Mouse (Mus musculus) NIH3T3 (cell line): Measurements from ENCODE around the gene Abcb4.

Source experiments
- DNase-seq: peaks from one replicate; pipeline ENCODE4 v3.0.0-alpha.2; 2012; ENCODE audit warnings: low read depth

Abcb4 gene

GRCm38 (mm10) chr5:8911567-8912198, 18.2 kb downstream of the Abcb4 start:
- no peak for DNase-seq

- DNase-seq: no peak
Measured at GRCm38 (mm10) chr5:8916400-8916799, 22.9 kb downstream of the Abcb4 start.

GRCm38 (mm10) chr5:8917069-8917468, 23.6 kb downstream of the Abcb4 start:
- DNase-seq: no peak

GRCm38 (mm10) chr5:8928440-8928839, 34.9 kb downstream of the Abcb4 start:
- no peak for DNase-seq

- DNase-seq: no peak
Measured at GRCm38 (mm10) chr5:8937965-8938364, 44.4 kb downstream of the Abcb4 start.

GRCm38 (mm10) chr5:8941266-8941665, 47.7 kb downstream of the Abcb4 start:
- DNase-seq: peak; percentile 53

GRCm38 (mm10) chr5:8943836-8944235, 50.3 kb downstream of the Abcb4 start:
- no peak for DNase-seq

GRCm38 (mm10) chr5:8947423-8948110, 54.0 kb downstream of the Abcb4 start:
- no peak for DNase-seq

- DNase-seq: no peak
Measured at GRCm38 (mm10) chr5:8953660-8954059, 60.1 kb downstream of the Abcb4 start.

GRCm38 (mm10) chr5:8955544-8955943, 62.0 kb downstream of the Abcb4 start:
- no peak for DNase-seq

GRCm38 (mm10) chr5:8960534-8960933, 67.0 kb downstream of the Abcb4 start:
- no peak for DNase-seq

GRCm38 (mm10) chr5:8964487-8964886, 71.0 kb downstream of the Abcb4 start:
- no peak for DNase-seq

GRCm38 (mm10) chr5:8970694-8971093, 77.2 kb downstream of the Abcb4 start:
- DNase-seq: no peak

GRCm38 (mm10) chr5:8972355-8972754, 78.8 kb downstream of the Abcb4 start:
- no peak for DNase-seq

- DNase-seq: no peak
Measured at GRCm38 (mm10) chr5:8974721-8975120, 81.2 kb downstream of the Abcb4 start.

- no peak for DNase-seq
Measured at GRCm38 (mm10) chr5:8985470-8985869, 92.0 kb downstream of the Abcb4 start.

- no peak for DNase-seq
Measured at GRCm38 (mm10) chr5:8987925-8988324, 94.4 kb downstream of the Abcb4 start.

GRCm38 (mm10) chr5:8990526-8990925, 97.0 kb downstream of the Abcb4 start:
- DNase-seq: no peak

GRCm38 (mm10) chr5:8991626-8992025, 98.1 kb downstream of the Abcb4 start:
- no peak for DNase-seq

GRCm38 (mm10) chr5:8995966-8996685, 102.6 kb downstream of the Abcb4 start:
- peak; percentile 8 for DNase-seq

GRCm38 (mm10) chr5:8996686-8997512, 103.4 kb downstream of the Abcb4 start, which contains the start of gene Crot:
Gene Crot, minus strand, starts transcription at chr5:8997324.
- DNase-seq: peak; percentile 96

GRCm38 (mm10) chr5:8997513-8997895, 104.0 kb downstream of the Abcb4 start:
- DNase-seq: peak; percentile 59
